Mouse (Mus musculus) gastrocnemius, postnatal 25 days (tissue): ENCODE results near the gene Gcnt4. TPM values are rescaled to one million over a fixed set of nuclear protein-coding genes. Genes with fewer than 3 reads are reported as not detected.

ENCODE experiments used
- DNase-seq: peaks from one replicate; pipeline ENCODE4 v3.0.0; 2022
- total RNA-seq, 2 experiments: library from RNA; stranded (reverse); gene quantifications; 1 replicate in 1 of 2; 2 replicates in 1 of 2; pipeline ENCODE4 v1.2.3; 2021

Gcnt4 gene
- total RNA-seq, 2 experiments from 2014 or later: 0.08 TPM

- no peak for DNase-seq
Observed at GRCm38 (mm10) chr13:96990561-96991265, 66.2 kb downstream of the Gcnt4 start.

GRCm38 (mm10) chr13:96993291-96993989 is 69.0 kb downstream of the Gcnt4 start:
- no peak for DNase-seq

DNA sequence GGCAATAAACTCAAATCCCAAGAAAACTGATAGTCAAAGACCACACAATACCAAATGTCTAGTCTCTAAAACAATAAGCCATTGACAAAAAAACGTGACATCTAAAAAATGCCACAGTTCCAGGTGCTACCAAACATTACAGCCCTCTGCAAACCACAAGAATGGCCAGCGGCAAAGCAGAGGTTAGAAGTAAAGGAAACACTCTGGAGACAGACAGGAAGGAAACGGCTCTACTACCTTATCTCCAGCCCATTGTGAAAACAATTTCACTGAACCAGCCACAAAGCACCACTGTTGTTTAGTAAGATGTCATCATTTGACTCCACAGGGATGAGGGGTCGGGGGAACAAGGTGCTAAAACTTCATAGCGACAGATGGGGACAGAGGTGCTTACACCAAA is 70.8 kb downstream of the Gcnt4 start:
- DNase-seq: no peak

- no peak for DNase-seq
Observed at GRCm38 (mm10) chr13:96997080-96997479, 72.6 kb downstream of the Gcnt4 start.

Other genes starting within 250 kb of the Gcnt4 start
- gene Ankrd31, start 176.4 kb upstream of the Gcnt4 start, total RNA-seq: not detected
- gene 1700029F12Rik, start 109.7 kb downstream of the Gcnt4 start, total RNA-seq: not detected
- not detected for gene Fam169a, start 142.6 kb downstream of the Gcnt4 start, total RNA-seq
- 1 to 10 TPM in 1 of 2 experiments, not detected in 1; 7.6 TPM for gene Gm6169, start 174.5 kb downstream of the Gcnt4 start, total RNA-seq
- gene Gfm2, start 213.2 kb downstream of the Gcnt4 start, total RNA-seq: 10 to 100 TPM; 42.7 to 48.2 TPM
- 10 to 100 TPM; 45.0 to 47.4 TPM for gene Nsa2, start 213.2 kb downstream of the Gcnt4 start, total RNA-seq